Mouse (Mus musculus) urinary bladder, adult 2 months (tissue): ENCODE data around the gene Gm3776. TPM values are rescaled to one million over a fixed set of nuclear protein-coding genes. Genes with fewer than 3 reads are reported as not detected.
"Not testable (repeated sequence)": the region's sequence is repeated elsewhere in the genome, so short reads cannot be mapped to it uniquely, and the experiment has no call there.

Source experiments
- DNase-seq: peaks from one replicate; pipeline ENCODE4 v3.0.0; 2022; ENCODE audit warnings: low spot score
- polyA plus RNA-seq: library from polyadenylated mRNA; depleted of rRNA; stranded (reverse); fragments of >200 nt; gene quantifications from 2 replicates; pipeline ENCODE4 v1.2.3, GENCODE M21; 2012; rRNA removed

Gene Gm3776
- polyA plus RNA-seq: 4.0 and 4.5 TPM in 2 replicates

DNA sequence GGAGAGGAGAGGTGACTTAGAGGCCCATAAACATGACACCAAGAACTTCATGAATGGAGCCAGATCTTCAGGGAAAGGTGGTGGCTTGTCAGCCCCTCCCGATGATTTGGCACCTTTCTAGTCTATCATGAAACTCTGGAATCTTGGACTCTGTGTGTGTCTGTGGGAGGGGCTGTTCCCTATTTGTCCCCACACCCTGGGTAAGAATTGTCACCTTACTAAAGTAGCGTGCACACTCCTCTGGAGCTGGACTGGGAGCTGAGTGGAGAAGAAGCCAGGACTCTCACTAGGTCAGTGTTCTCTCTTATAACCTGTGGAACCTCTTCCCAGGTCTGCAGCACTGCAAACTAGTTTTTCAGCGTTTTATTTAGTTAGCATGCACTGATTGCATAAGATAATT lies at the start of gene Gm3776:
Gene Gm3776 (plus strand): TSS at position 216 of the 400 bp plus-strand sequence.
- not testable (repeated sequence) for DNase-seq

DNA sequence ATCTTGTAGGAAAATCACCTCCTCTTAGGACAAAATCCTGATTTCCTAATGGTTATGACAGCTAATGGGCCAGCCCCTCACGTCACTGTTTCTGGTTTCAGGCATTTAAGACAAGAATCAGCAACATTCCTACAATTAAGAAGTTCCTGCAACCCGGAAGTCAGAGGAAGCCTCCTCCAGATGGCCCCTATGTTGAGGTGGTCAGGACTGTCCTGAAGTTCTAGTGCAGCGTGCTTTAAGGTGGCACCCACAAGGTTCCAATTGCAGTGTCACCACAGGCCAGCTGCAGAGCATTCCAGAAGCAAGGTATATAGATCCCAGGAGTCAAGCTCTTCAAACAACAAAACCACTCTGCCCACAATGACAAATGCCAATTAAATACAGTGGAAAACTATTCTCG lies 48.0 kb upstream of the Gm3776 start:
- no peak for DNase-seq

GRCm38 (mm10) chr9:78210079-78210478 lies 46.9 kb upstream of the Gm3776 start:
- peak; percentile 17 for DNase-seq

DNA sequence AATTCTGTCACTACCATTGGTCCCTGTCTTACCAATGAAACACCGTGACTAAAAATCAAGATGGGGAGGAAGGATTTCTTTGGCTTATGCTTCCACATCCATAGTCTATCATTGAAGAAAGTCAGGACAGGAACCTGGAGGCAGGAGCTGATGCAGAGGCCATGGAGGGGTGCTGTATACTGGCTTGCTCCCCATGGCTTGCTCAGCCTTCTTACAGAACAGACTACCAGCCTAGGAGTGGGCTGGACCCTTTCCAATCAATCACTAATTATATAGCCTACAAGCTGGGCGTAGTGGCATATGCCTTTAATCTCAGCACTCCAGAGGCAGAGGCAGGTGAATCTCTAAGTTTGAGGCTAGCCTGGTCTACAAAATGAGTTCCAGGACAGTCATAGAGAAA lies 46.1 kb upstream of the Gm3776 start:
- DNase-seq: peak; percentile 12

- peak; percentile 15 for DNase-seq
These were observed 45.4 kb upstream of the Gm3776 start for GRCm38 (mm10) chr9:78211521-78211920.

DNA sequence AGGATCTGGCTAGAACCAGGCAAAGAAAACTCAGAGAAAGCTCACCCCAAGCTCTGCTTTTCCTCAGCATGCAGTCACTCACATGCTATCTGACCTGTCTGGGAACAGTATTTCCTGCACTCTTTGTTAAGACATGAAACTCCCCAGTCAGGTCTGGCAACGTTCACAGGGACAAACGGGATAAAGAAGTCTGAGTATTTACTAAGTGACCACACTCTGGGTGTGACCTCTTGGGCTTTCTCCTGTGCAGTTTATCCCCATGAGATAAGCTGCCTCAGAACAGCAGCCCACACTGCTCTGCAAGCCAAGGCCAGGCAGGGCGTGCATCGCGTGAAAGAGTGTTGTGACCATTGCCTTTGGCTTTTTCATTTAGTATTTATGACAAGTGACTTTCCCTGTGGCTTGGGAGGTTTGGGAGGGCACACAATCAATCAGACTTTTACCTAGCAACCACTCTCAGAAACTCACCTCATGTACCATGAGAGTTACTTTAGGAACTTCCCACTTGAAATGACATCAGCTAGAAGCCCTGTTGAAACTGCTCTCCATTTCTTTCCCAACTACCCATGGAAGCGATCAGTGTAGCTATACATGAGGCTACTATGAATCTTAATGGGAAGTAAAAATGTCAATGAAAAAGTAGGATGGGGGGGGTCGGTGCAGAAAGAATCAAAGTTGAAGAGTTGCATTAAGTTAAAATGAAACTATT lies 44.4 kb upstream of the Gm3776 start:
- no peak for DNase-seq

DNA sequence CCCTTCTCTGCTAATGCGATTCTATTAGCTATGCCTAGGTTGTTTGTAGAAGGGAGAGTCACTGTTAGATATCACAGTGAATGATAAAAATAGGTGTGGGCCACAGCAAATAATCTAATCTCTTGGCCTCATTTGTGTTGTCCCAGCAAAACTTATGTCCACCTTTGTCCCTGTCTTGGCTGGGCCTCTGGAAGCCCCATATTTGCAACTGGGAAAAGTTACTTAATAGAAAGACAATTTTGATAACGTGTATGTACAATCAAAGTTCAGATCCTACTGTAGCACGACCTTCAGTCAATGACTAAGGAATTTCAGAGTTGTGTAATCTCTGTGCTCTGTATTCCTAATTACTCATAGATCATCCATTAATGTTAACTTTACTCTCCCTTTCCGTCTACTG lies 39.9 kb upstream of the Gm3776 start:
- DNase-seq: no peak

GRCm38 (mm10) chr9:78222616-78223015 lies 34.3 kb upstream of the Gm3776 start:
- DNase-seq: no peak

GRCm38 (mm10) chr9:78223221-78223902 lies 33.6 kb upstream of the Gm3776 start:
- no peak for DNase-seq

DNA sequence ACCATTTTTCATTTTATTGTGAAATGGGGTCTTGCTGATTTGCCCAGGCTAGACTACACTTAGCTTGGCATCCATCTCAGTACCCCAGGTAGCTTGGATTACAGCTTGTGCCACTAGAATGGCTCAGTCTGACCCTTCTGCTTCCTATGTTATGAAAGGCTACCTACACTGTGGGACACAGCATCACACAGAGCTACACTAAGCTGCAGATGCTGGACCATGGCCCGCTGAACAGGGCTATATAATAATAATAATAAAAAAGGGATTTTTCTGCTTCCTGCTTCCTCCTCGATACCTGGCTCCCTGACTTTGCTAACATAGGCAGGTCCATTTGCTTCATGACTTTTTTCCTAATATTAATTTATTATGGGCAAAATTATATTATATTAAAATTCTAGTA lies 32.5 kb upstream of the Gm3776 start:
- no peak for DNase-seq

DNA sequence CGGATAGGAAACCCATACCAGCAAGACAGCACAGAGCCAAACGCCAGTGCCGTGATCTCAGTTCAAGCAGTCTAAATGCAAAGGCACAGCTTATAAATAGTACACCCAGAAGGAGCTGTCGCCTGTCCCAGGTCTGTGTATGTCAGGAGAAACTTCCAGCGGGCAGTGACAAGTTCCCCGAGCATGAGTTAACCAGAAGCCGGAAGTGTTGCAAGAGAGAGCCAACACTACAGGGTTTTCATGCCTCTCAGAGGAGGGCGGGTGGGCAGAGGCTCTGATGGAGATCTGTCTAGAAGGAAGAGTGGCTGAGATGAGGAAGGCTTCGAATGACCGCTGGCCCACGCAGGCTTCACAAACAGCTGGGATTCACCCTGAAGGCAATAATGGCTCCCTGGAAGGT lies 31.6 kb upstream of the Gm3776 start:
- no peak for DNase-seq

DNA sequence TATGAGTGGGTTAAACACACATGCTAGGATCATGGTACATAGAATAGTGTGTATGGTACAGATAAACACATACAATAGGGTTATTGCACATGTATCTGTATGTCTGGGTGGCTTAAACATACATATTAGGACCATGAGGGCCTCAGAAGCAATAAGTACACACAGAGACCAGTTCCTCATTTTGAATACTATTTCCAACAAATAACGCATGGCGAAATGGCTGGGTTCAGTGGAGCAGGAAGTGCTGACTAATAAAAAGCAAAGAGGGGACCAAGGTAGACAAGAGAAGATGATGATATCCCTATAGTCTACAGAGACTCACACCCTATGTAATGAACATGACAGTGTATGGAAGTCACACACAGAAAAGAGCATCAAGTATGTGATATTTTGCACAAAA lies 28.8 kb upstream of the Gm3776 start:
- no peak for DNase-seq

DNA sequence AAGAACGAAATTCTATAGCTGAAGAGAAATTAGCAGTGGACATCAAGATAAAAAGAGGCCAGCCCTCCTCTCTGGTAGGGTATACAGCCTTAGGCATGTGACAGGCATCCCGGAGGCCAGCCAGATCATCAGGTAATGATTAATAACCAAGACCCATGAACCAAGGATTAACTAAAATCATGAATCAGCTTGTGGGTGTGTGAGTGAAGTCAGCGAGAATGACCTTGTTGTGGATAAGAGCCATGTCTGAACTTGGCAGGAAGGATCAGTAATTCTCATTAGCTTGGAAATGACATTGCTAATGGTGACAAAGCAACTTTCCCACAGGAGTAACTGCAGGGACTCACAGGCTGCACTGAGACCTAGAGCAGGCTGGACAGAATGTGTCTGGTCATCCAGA lies 27.3 kb upstream of the Gm3776 start:
- DNase-seq: not testable (repeated sequence)

- DNase-seq: not testable (repeated sequence)
These were observed 26.5 kb upstream of the Gm3776 start, which contains the start of gene Gsta1 for GRCm38 (mm10) chr9:78230461-78230860. Gene Gsta1 (plus strand): TSS chr9:78230656.

- not testable (repeated sequence) for DNase-seq
These were observed 23.7 kb upstream of the Gm3776 start for GRCm38 (mm10) chr9:78233121-78233695.

- DNase-seq: not testable (repeated sequence)
These were observed 1.1 kb upstream of the Gm3776 start for GRCm38 (mm10) chr9:78255683-78256470.

DNA sequence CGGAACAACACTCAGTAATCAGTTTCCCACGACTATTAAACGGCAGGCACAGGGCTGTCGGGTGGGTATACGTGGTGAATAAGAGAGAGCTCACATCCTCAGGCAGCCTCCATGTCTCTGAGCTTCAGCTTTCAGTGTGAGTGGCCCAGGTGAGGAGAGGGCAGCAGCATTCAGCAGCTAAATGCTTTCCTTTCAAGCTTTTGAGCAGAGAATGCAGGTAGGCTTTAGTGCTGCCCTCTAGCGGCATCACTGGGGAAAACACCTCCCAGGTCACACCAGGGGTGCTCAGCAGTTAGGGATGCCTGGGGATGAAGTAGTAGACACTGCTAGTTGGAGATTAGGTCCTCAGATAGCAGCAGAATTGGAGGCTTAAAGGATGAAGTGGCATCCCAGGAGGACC lies 2.8 kb downstream of the Gm3776 start:
- peak; percentile 29 for DNase-seq

- not testable (repeated sequence) for DNase-seq
These were observed 14.0 kb downstream of the Gm3776 start for GRCm38 (mm10) chr9:78270945-78271344.

DNA sequence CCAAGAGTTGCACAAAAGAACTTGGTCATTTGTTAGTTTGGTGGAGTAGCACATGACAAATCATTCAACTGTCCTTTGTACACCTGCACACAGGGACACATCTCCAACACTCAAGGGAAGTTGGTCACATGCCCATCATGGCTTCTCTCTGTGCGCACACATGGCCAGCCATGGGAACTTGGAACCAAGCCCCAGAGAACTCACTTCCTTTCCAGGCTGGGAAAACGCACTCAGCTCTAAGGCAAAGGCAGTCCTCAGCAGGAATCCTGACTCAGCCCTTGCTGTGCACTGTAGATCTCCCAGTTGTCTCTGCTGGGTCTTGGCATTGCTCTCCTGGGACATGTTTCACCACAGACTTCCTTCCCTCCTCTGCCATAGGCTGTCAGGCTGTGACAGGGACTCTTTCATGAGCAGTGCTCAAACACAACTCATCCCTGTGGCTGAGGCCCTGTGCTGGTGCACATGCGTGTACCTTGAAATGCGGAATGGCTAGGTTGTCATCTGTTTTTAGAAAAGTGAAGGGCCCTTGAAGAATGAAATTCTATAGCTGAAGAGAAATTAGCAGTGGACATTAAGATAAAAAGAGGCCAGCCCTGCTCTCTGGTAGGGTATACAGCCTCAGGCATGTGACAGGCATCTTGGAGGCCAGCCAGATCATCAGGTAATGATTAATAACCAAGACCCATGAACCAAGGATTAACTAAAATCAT lies 25.2 kb downstream of the Gm3776 start:
- not testable (repeated sequence) for DNase-seq

GRCm38 (mm10) chr9:78289063-78289462 lies 32.1 kb downstream of the Gm3776 start:
- not testable (repeated sequence) for DNase-seq

DNA sequence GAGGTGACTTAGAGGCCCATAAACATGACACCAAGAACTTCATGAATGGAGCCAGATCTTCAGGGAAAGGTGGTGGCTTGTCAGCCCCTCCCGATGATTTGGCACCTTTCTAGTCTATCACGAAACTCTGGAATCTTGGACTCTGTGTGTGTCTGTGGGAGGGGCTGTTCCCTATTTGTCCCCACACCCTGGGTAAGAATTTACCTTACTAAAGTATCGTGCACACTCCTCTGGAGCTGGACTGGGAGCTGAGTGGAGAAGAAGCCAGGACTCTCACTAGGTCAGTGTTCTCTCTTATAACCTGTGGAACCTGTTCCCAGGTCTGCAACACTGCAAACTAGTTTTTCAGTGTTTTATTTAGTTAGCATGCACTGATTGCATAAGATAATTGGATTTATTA lies 32.8 kb downstream of the Gm3776 start, which contains the start of gene Gm10639:
Gene Gm10639 (plus strand): TSS at position 201 of the 400 bp plus-strand sequence.
- not testable (repeated sequence) for DNase-seq
